Mouse (Mus musculus) gastrocnemius, postnatal 14 days (tissue): ENCODE results near the gene Serinc2. TPM values are rescaled to one million over a fixed set of nuclear protein-coding genes. Genes with fewer than 3 reads are reported as not detected.

Experiments used
- DNase-seq: peaks from one replicate; pipeline ENCODE4 v3.0.0; 2021; ENCODE audit warnings: mixed read lengths
- intact Hi-C: fragments of 180-260 bp; cut with DNase I; formaldehyde crosslinking; loops from one replicate; pipeline ENCODE4 v1.15.1; 2025; ENCODE audit warnings: low total_unique reads
- total RNA-seq, 2 experiments: library from RNA; stranded (reverse); gene quantifications; 2 replicates each; pipeline ENCODE4 v1.2.3; 2021

Serinc2 gene
- total RNA-seq, 2 experiments from 2014 or later = 53.0 to 57.0 TPM

DNA sequence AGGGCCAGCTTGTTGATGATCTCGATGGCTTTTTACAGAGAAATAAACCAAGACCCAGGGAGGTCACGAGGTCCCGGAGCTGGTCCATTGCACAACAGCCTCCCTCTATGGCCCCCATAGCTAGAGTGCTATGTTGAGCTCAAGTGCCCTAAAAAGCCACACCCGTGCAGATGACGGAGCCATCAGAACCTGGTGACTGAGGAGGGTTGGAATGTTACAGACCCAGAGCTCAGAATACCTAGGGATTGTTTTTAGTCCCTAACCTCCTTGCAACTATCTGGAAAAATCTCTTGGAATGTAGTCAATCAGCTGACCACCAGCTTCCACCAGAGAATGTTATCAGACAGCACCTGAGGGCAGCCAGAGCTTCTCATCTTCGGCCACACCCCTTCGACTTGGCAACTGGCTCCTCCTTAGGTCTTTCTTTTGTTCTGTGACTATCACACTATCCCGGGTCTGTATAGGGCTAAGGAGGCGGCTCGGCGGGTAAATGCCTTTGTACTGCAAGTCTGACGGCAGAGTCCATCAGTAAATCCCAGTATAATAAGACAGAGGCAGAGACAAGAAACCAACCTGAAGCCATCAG lies 23.4 kb upstream of the Serinc2 start:
- DNase-seq = no peak
- intact Hi-C loops = no loop called here

DNA sequence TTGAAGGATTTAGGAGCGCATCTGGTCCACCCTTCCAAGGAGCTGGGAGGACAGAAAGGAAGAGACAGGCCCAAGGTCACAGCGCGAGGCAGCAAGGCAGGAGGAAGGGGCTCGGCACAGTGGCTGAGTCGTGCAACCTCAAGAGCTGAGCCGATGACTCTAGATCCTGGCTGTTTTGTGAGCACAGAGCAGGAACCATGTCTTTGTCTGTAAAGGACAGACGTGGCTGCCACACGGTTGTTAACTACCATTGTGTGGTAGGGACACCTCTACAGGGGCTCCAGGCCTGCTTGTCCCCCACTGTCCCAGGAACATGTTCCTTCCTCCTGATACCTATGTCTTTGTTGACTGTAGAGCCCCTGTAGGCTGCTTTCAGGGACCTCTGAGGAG lies 20.6 kb upstream of the Serinc2 start:
- intact Hi-C loops = no loop called here
- no peak for DNase-seq

DNA sequence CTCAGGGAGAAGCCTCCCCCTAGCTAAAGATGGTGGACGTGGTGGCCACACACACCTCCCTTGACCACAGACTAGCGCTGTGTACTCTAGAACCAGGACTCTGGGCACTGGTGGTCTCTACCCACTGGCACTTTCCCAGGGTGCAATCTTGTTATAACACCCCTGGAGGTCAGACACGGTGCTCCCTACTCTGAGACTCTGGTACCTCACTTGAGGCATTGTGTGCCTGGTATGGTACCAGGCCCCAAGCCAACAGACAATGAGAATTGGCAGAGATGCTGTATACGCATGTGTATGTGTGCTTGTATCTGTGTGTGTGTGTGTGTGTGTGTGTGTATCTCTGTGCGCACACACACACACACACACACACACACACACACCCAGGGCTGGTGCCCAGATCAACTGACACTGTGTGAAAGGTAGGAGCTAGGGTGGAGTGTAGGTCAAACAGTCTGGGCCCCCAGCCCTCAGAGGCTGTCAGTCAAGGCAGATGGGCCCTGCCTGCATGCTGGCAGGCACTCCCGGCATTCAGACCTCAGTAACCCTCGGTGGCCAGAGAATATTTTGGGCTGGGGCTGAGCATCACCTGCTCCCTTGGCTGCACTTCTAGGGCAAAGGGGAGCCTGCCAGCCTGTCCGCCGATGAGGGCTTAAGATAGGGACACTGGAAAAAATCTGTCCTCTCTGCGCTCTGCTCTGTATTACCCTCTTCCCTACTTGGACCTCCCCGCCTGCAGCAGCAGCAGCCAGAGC lies 20.0 kb upstream of the Serinc2 start:
- DNase-seq = peak; percentile 77
- intact Hi-C loops = no loop called here

DNA sequence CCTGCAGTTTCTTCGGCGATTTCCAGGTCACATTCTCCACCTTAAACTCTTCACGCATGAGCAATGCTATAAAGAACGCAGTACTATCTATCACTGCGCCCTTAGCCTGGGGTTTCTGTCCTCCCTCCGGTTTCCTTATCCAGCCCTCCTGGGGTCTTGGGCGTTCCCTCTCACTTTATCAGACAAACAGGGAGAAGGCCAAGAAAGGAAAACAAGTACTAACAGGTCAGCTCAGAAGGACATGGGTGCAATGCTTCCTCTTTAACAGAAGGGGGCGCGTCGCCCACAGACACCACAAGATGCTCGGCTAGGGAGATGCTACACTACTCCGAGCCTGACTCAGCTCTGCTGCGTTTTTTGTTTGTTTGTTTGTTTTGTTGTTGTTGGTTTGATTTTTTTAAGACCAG lies 18.1 kb upstream of the Serinc2 start:
- intact Hi-C loops = no loop called here
- DNase-seq = no peak

DNA sequence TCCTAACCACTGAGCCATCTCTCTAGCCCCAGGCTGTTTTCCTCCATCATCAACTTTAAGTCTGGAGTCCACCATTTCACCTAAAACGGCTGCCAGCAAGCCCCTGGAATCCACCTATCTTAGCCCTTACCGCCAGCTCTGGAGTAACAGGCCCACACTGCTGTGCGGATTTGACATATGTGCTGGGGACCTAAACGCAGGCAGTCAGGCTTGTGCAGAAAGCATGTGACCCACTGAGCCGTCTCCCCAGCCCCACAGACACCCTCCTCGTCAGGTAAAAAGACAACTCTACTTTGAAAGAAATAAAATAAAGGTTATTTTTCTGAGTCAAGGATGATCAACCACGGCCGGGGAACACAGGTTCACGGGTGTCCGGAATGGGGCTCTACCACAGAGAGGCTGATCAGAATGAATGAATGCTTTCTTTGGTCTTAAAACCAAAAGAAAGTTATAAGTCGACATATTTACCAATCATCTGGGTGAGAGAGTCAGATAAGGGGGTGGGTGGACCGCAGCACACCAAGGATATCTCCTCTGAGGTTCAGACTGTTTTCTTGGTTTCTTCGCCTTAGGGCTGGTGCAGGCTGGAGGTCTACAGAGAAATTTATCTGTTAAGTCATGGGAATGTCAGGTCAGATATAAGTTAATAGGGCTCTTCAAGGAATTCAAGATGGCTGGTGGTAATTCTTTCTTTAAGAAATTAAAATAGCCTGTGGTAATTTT lies 17.4 kb upstream of the Serinc2 start:
- intact Hi-C loops = no loop called here
- DNase-seq = no peak

DNA sequence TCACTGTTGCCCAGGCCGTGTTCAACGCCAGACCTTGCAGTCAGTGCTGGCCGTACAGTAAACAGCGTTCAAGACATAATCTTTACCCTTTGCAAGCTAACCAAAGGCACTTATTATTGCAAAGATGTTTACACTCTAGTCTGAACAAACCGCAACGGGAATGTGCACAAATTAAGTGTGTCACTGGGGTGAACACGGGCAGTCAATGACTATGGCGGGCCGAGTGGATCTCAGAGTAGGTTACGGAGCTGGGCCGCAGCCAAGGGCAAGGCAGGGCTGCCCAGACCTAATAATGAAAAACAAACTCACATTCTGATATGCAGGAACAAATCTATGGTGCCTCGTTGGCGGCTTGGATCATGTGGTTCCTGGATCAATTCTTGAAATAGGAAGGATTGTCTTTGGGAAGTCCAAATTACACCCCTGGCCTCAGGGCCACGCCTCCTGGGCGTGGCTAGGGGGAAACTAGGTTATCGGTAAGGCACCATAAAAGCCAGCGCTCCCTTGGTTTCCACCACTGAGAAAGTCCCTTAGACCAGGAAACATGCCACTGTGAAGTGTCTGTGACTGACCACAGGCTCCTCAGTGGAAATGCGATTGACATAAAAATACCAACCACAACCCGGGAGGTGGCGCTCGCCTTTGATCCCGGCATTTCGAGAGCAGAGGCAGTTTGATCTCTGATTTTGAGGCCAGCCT lies 16.2 kb upstream of the Serinc2 start:
- intact Hi-C loops = no loop called here
- DNase-seq = no peak

DNA sequence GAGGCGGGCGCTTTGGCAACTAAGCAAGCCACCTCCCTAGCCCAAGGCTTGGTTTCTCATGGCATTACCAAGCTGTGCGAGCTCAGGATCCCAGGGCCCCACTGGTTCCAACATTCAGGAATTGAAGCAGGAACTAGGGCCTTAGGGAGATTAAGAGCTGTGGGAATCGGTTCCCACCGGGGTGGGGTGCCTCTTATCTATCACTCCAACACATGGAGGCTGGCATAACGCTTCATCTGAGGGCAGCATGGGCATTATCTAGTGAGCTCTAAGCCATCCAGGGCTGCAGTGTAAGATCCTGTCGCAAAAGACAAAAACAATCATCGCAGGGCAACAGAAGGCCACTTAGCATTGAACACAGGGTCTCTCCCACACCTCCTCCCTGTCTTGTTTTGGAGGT lies 15.5 kb upstream of the Serinc2 start:
- DNase-seq = no peak
- intact Hi-C loops = no loop called here

DNA sequence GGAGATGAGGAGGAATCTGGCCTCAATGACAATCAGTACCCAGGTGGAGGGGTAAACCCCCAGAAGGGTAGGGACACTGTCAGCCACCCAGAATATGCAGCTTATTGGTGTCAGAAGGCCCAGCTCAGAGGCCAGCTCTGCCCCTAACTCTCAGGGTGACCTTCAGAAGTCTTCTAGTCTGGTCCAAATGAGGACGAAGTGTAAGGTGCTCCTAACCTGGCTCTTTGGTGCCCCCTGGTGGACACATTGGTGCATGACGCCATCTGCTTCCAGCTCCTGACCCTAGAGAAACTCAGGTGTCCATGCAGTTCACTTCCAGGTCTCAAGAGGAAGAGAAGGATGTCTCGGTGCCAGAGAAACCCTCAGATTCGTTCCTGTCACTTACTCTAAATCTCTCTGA lies 13.3 kb upstream of the Serinc2 start:
- intact Hi-C loops = loop anchor here (2.0 kb wide), 1 partner anchor 27 kb away; no protein-coding TSS in a partner anchor
- DNase-seq = peak; percentile 61

DNA sequence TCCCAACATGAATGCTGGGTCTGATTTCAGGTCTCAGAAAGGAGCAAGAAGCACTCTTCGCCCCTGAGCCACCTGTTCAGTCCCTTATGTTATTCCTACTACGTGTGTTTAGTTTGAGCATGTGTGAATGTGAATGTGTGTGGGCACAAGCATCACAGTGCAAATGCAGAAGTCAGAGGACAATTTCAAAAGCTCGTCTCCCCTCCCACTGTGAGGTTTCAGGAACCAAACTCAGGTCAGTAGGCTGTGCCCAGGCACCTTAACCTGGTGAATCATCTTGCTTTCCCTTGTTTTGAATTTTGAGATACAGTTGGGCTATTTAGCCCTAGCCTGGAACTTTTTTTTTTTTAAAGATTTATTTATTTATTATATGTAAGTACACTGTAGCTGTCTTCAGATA lies 10.8 kb upstream of the Serinc2 start:
- DNase-seq = no peak
- intact Hi-C loops = no loop called here

DNA sequence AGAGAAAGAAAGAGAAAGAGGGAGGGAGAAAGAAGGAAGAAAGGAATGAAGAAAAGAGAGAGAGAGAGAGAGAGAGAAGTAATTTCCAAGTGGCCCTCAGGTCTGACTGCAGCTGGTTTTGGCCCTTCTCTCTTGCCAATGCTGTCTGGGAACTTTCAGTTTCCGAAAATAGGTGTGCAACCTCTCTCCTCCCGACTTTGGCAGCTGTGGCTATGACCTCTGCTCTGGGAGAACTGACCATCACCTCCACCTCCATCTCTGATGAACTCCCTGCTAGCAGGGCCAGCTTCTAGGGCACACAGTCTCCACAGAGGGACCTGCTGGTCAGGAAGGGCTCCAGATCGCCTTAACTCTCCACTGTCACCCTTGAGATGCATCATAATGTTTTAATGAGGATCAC lies 7.5 kb upstream of the Serinc2 start:
- intact Hi-C loops = no loop called here
- no peak for DNase-seq

DNA sequence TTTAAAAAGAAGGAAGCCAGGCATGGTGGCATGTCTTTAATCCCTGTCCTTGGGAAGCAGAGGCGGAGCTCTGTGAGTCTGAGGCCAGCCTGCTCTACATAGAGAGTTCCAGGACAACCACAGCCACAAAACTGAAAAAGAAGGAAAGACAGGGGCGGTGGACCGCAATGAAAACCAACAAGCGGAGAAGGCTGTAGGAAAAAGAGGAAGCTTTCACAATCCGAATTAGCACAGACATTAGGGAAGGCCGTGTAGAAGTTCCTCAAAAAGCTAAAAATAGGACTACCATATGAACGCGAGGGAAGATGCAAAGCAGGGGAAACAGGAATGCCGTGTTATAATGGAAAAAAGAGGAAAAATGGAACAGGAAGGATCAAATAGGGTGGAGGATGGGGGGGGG lies 4.8 kb upstream of the Serinc2 start:
- DNase-seq = no peak
- intact Hi-C loops = no loop called here

DNA sequence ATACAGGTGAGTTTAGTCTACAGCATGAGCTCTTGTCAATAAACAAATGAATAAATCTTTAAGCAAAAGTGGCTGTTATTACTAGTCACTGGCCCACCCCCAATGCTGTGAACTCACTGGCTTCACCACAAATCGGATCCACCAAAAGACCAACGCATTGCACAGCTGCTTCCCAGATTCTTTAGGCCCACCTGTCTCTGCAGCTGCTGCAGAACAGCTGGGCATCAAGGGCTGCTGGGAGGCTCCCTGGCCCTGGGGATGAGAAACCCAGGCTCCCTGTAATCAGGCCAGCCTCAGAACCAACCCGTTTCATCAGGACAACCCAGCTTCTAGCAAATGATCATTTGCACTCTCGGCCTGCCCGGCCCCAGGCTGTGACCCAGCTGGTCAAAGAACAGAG lies 3.9 kb upstream of the Serinc2 start:
- intact Hi-C loops = no loop called here
- DNase-seq = no peak

DNA sequence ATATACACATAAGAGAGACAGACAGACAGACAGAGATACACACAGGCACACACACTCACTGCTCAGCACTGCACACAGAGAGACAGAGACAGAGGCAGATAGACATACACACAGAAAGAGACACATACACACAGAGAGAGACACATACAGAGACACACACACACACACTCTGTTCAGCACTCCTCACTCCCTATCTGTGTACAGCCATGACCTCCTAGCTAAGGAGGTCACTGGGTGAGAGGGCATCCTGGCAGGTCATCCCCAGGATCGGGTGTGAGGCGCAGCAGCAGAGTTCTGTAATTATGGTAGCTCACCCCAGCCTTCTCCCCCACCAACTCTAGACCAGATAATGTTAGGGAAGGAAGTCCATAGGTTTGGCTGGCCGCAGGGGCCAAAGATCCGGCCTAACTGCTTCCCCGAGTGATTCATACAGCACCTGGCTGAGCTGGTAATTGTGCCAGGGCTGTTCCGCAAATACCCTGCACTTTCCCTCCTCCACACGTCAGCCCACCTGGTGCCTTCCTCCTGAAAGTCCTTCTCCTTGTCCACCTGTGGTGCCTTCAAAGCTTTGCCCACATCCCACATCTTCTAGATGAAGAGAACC lies 2.3 kb downstream of the Serinc2 start:
- no peak for DNase-seq
- intact Hi-C loops = loop anchor here (5.0 kb wide), 1 partner anchor 1876 kb away; no protein-coding TSS in a partner anchor

DNA sequence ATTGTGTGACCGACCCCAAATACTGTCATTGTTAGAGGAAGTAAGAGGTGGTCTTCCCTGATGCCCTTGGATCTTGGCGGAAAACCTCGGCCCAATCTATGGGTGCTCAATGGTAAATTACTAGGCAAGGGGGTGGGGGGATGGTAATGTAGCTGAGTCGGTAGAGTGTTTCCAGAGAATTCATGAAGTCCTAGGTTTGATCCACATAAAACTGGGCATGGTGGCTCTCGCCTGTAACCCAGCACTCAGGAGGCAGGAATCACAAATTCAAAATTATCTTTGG lies 3.2 kb downstream of the Serinc2 start:
- intact Hi-C loops = loop anchor here (5.0 kb wide), 1 partner anchor 1877 kb away; no protein-coding TSS in a partner anchor
- DNase-seq = no peak

DNA sequence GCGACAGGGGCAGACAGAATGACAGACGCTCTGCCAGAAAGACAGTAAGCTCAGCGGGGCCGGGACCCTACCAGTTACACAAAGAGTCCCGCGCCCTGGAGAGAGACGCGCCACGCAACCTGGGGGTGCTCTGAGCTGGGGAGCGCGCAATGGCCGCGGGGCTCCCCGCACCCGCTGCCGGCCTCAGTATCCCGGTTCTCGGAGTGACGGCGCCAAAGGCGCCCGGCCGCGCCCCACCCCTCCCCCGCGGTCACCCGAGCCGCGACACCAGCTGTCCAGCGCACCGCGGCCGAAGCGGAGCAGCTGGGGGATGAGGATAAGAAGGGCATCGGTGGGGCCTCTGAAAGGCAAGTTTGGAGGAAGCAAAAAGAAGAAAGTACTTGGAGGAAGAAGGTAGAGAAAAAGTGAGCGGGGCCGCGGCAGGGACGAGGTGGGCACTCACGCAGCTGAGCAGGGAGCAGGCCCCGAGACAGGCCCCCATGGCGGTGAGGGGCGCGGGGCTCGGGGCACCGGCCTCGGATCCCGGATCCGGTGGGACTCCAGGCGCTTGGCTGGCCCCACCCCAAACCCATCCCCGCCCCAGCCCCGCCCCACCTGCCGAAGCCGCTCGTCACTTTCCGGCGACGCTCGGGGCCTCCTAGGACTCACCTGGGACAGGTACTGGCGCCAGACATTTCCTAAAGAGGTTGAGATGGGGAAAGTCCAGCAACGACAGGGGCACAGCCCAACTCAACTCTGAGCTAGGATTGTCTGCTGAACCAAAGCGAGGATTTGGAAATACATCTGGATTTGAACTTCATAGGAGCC lies 3.8 kb downstream of the Serinc2 start:
- intact Hi-C loops = loop anchor here (5.0 kb wide), 1 partner anchor 1877 kb away; no protein-coding TSS in a partner anchor

DNA sequence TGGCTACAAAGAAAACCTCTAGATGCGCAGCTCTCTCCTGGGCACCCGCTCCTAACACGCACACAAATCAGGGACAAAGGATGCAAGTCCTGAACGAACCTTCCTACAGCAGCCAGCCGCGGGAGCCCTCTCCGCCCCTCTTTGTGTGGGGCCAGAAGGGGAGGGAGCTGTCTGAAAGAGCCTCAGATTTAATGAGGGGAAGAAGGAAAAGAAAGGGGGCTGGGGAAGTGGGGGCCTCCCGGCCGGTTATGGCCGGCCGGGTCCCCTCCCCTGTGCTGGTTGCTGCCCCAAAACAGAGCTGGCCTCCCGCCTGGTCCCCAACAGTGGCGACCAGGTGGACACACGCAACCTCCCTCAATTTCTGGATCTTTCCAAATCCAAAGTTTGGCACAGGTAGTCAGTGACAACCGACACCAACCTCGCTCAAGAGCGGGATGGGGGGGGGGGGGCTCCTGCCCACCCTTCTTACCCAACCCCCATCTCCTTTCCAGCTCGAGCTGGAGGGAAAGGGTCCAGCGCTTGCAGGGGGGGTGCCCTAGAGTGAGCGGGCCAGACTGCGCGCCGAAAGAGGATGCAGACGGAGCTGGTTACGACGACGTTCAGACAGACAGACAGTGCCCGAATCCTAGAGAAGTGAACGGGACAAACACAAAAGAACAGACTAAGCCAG lies 4.5 kb downstream of the Serinc2 start:
- DNase-seq = no peak
- intact Hi-C loops = loop anchor here (5.0 kb wide), 1 partner anchor 1878 kb away; no protein-coding TSS in a partner anchor

More for the DNA sequence above, 3.8 kb downstream of the Serinc2 start:
- DNase-seq = peak; percentile 53

DNA sequence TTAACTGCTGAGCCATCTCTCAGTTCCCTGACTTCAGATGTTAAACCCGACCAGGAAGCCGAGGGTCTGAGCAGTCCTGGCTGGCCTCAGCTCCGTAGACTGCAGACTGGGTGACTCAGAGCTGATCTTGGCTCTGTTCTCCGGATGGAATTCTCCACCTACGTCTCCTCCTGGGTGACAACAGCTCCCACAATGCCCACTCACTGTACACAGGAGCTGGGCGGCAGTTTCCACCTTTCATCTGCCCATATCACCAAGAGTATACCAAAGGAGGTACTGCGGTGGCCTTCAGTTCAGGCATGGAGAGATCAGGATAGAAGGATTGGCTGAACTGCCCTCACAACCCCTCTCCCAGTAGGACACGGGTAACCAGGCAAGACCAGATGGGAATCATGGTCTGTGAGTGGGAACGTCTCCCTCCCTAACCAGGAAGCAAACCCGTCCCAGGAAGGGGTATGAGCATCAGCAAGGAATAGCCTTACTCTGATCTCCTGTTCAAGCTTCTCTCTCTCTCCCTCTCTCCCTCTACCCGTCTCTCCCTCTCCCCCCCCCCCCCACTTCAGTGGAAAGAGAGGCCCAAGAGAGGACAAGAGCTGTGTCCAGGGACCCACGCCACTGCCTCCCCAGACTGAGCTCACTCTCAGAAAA lies 5.2 kb downstream of the Serinc2 start:
- intact Hi-C loops = no loop called here
- DNase-seq = no peak
